Mouse (Mus musculus) testis, adult 2 months (tissue): Measurements from ENCODE around the gene Tex19.2.

Source experiments
- CTCF ChIP-seq: fragments of 200-500 bp; IDR thresholded peaks from 2 replicates; pipeline ENCODE4 v1.5.1; 2012; ENCODE audit warnings: low read depth, mild to moderate bottlenecking, inconsistent platforms, low read length, moderate library complexity; ENCODE audit not compliant: control insufficient read depth, insufficient read depth, insufficient replicate concordance
- POLR2A ChIP-seq: fragments of 200-500 bp; IDR thresholded peaks from 2 replicates; pipeline ENCODE4 v1.6.1; 2012; ENCODE audit warnings: low read depth, mild to moderate bottlenecking, inconsistent platforms, low read length, moderate library complexity; ENCODE audit not compliant: control insufficient read depth

- TF ChIP-seq CTCF, result no peak
- no peak for TF ChIP-seq POLR2A
These were observed at the start of gene Tex19.2 for GRCm38 (mm10) chr11:121118577-121118976.
